Mouse (Mus musculus): ENCODE measurements around the gene 4930524N10Rik. TPM values are rescaled to one million over a fixed set of nuclear protein-coding genes. Genes with fewer than 3 reads are reported as not detected.

Gene 4930524N10Rik
- not detected in 2 replicates for total RNA-seq (2015)
- total RNA-seq (2017), result not detected in 2 replicates

DNA sequence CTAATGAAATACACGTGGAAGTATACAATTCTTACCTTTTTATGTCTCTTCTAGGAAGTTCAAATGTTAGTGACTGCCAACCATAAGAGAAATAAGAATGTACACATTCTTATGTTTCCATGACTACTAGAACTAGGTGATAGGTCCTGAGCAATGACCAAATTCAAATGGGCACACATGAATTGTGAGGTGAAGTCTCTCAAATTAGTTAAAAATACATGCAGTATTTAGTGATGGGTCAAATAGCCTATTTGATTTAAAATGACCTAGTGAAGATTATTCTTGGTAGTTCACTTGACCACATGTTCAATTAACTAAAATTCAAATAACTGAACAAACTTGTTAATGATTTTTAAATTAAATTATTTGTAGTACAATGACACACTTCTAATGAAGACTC lies at the start of gene 4930524N10Rik:
4930524N10Rik (minus strand) TSS at position 101 of the 400 bp plus-strand sequence.
- ATAC-seq (replicated peaks; ENCODE audit: poor library complexity), result no peak

DNA sequence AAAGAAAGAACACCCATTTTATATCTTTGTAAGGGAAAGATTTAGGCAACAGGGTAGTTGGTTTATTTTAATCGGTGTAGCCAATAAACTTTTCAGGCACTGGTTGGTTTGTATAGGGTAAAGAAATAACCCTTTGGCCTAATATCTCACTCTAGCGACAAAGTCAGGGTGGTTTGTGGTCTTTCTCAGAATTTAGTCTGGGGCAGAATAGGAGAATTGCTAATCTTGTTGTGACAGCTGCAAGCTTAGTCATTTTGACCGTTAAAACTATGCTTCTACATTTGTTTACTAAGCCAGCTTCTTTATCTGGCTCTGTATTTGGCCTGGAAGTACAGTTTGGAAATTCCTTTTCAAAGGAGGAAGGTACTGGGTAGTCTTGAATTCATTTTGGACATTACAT lies 6.8 kb upstream of the 4930524N10Rik start:
- no peak for ATAC-seq (replicated peaks; ENCODE audit: poor library complexity)

DNA sequence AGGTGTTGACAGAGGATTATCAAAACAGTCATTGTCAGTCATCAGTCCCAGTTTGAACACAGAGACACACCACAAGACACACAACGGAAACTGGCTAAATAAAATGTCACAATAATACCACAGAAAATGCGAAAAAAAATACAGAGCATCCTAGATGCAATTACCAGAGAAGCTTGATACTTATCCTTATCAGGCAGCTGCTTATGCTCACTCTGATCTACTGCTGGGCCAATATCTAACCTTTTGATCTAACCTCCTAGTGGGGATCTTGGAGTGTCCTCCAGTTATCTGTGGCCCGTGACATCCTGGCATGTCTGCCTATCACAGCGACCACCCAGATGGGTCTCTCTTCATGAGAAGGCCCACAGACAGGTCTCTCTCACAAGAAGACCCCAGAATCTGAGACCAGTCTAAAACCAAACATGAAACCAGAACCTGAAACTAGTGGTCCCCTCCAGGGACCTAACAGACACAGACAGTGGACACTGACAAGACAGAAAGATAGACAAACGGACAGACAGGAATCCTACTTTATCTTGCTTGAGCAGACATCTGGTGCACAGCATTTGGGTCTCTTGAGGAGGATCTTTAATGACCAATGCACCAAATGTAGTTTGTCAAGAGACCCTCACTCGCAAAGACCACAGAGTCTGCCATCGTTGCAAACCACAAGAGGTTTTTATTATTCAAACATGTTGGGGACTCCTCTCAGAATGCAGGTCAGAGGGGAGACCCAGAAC lies 6.3 kb upstream of the 4930524N10Rik start:
- ATAC-seq (replicated peaks; ENCODE audit: poor library complexity), result no peak

DNA sequence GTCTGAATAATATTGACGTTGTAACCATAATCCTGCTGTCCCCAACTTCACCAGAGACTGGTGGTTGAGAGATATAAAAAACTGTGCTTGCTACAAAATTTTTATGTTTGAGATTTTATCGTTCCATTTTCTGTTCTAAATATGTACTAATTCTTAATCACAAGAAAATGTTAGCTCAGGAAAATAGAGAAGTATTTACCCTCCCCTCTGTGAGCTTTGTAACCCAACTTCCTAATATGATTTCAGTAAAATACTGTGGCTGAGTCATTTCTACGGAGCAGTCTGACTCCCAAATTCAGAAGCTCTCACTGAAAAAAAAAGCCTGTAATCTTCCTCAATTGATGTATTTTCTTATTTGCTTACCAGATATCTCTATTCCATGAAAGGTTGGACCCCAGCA lies 4.7 kb upstream of the 4930524N10Rik start:
- no peak for ATAC-seq (replicated peaks; ENCODE audit: poor library complexity)

Other genes starting within 250 kb of the 4930524N10Rik start
- not detected in 2 replicates for gene Gm15140, start 222.7 kb downstream of the 4930524N10Rik start, total RNA-seq (2015)
- not detected in 2 replicates for gene Gm15140, start 222.7 kb downstream of the 4930524N10Rik start, total RNA-seq (2017)
- not detected in 2 replicates for gene Samt4, start 138.6 kb upstream of the 4930524N10Rik start, total RNA-seq (2015)
- gene Samt4, start 138.6 kb upstream of the 4930524N10Rik start, total RNA-seq (2017), result not detected in 2 replicates
- not detected in 2 replicates for gene Samt2, start 236.0 kb upstream of the 4930524N10Rik start, total RNA-seq (2015)
- gene Samt2, start 236.0 kb upstream of the 4930524N10Rik start, total RNA-seq (2017), result not detected in 2 replicates